Mouse (Mus musculus): ENCODE results near the gene Entr1.

The Entr1 gene

GRCm38 (mm10) chr2:26389154-26389690, at the start of gene Entr1, which contains the start of gene Pmpca:
Gene Entr1, minus strand, starts transcription at chr2:26389316.
Gene Pmpca, plus strand, starts transcription at chr2:26389339.
- DNase-seq, result peak; percentile 84 to 92

- DNase-seq, result no peak
These were observed 49.3 kb upstream of the Entr1 start for GRCm38 (mm10) chr2:26438373-26438772.

GRCm38 (mm10) chr2:26437221-26437620, 48.1 kb upstream of the Entr1 start:
- no peak for DNase-seq

GRCm38 (mm10) chr2:26434791-26435572, 45.9 kb upstream of the Entr1 start:
- DNase-seq, result peak; percentile 66 to 86

GRCm38 (mm10) chr2:26429851-26430250, 40.7 kb upstream of the Entr1 start:
- no peak for DNase-seq

- no peak for DNase-seq
These were observed 35.4 kb upstream of the Entr1 start for GRCm38 (mm10) chr2:26424541-26424940.

- DNase-seq, result peak; percentile 50 to 80
These were observed 34.0 kb upstream of the Entr1 start for GRCm38 (mm10) chr2:26423086-26423485.

- peak in 1 of 2 experiments; percentile 13 for DNase-seq
These were observed 32.9 kb upstream of the Entr1 start for GRCm38 (mm10) chr2:26421969-26422368.

GRCm38 (mm10) chr2:26418120-26418519, 29.0 kb upstream of the Entr1 start:
- no peak for DNase-seq

- peak in 1 of 2 experiments; percentile 10 for DNase-seq
These were observed 27.9 kb upstream of the Entr1 start for GRCm38 (mm10) chr2:26417066-26417465.

- DNase-seq, result peak; percentile 33 to 77
These were observed 21.9 kb upstream of the Entr1 start for GRCm38 (mm10) chr2:26410931-26411411.

GRCm38 (mm10) chr2:26410091-26410490, 21.0 kb upstream of the Entr1 start:
- peak in 1 of 2 experiments; percentile 40 for DNase-seq

- DNase-seq, result no peak
These were observed 20.2 kb upstream of the Entr1 start for GRCm38 (mm10) chr2:26409362-26409761.

- DNase-seq, result peak; percentile 97 to 99
These were observed 19.6 kb upstream of the Entr1 start, which contains the start of gene Inpp5e for GRCm38 (mm10) chr2:26408515-26409356. Gene Inpp5e, minus strand, starts transcription at chr2:26409203.

- DNase-seq, result peak; percentile 63 to 86
These were observed 14.2 kb upstream of the Entr1 start for GRCm38 (mm10) chr2:26403306-26403705.

- no peak for DNase-seq
These were observed 13.1 kb upstream of the Entr1 start for GRCm38 (mm10) chr2:26402265-26402664.

- no peak for DNase-seq
These were observed 11.9 kb upstream of the Entr1 start for GRCm38 (mm10) chr2:26401023-26401422.

- no peak for DNase-seq
These were observed 11.2 kb upstream of the Entr1 start for GRCm38 (mm10) chr2:26400296-26400695.

- peak; percentile 68 to 87 for DNase-seq
These were observed 10.5 kb upstream of the Entr1 start for GRCm38 (mm10) chr2:26399647-26400046.

- peak; percentile 43 to 54 for DNase-seq
These were observed 9.9 kb upstream of the Entr1 start for GRCm38 (mm10) chr2:26398978-26399377.

GRCm38 (mm10) chr2:26391617-26392016, 2.5 kb upstream of the Entr1 start:
- DNase-seq, result no peak

GRCm38 (mm10) chr2:26390954-26391353, 1.8 kb upstream of the Entr1 start:
- DNase-seq, result no peak

GRCm38 (mm10) chr2:26388682-26389153, 398 bp downstream of the Entr1 start:
- no peak for DNase-seq
